Mouse (Mus musculus) intestine, embryonic 15.5 days (tissue): ENCODE data around the gene Mbtd1. TPM values are rescaled to one million over a fixed set of nuclear protein-coding genes. Genes with fewer than 3 reads are reported as not detected.

Experiments
- ATAC-seq: fragments of 200-750 bp; cut with Nextera tagmentation; 2 replicates; pipeline ENCODE4 v1.8.0; 2017; ENCODE audit warnings: moderate TSS enrichment, moderate library complexity
- H3K27ac ChIP-seq: fragments of 300-500 bp; sonication (generic); 2 replicates; pipeline ENCODE4 v1.5.1; 2015; ENCODE audit warnings: mild to moderate bottlenecking, inconsistent platforms
- H3K27me3 ChIP-seq: fragments of 300-500 bp; sonication (generic); replicated peaks from 2 replicates; pipeline ENCODE4 v1.6.1; 2015; ENCODE audit warnings: inconsistent platforms
- H3K36me3 ChIP-seq: fragments of 300-500 bp; sonication (generic); 2 replicates; pipeline ENCODE4 v1.6.1; 2015; ENCODE audit warnings: inconsistent platforms
- H3K4me1 ChIP-seq: fragments of 300-500 bp; sonication (generic); replicated peaks from 2 replicates; pipeline ENCODE4 v1.6.1; 2015; ENCODE audit warnings: inconsistent platforms
- H3K4me2 ChIP-seq: fragments of 300-500 bp; sonication (generic); replicated peaks from 2 replicates; pipeline ENCODE4 v1.6.1; 2015; ENCODE audit warnings: mild to moderate bottlenecking, inconsistent platforms
- H3K4me3 ChIP-seq: fragments of 300-500 bp; sonication (generic); replicated peaks from 2 replicates; pipeline ENCODE4 v1.5.1; 2015; ENCODE audit warnings: inconsistent platforms
- H3K9ac ChIP-seq: fragments of 300-500 bp; sonication (generic); 2 replicates; pipeline ENCODE4 v1.6.1; 2015; ENCODE audit warnings: inconsistent platforms
- H3K9me3 ChIP-seq: fragments of 300-500 bp; sonication (generic); 2 replicates; pipeline ENCODE4 v1.6.1; 2016; ENCODE audit warnings: inconsistent platforms
- WGBS: fragments of 180-500 bp; shearing (Covaris S2); methylation state at CpG from one replicate; pipeline ENCODE4 v1.1.7; 2015; 5-methylcytosine and 5-hydroxymethylcytosine counted together
- polyA plus RNA-seq: library from polyadenylated mRNA; unstranded; fragments of >200 nt; fragmentation: Nextera tagmentation; extraction: Ambion mirVana; gene quantifications from 2 replicates; pipeline ENCODE4 v1.2.1, GENCODE M21; 2015

Mbtd1 gene
- polyA plus RNA-seq, 1 experiment from 2014 or later, result 24.2 TPM

GRCm38 (mm10) chr11:93954738-93955255 is 69.1 kb downstream of the Mbtd1 start:
- no peaks in the 10 kb centered on the region for H3K9me3 ChIP-seq
- H3K27ac ChIP-seq, result peak overlapping the region; percentile 94
- H3K27me3 ChIP-seq, result no peaks in the 10 kb centered on the region
- peaks cover 25% of the 10 kb centered on the region for H3K4me1 ChIP-seq
- H3K9ac ChIP-seq, result peak overlapping the region; percentile 68
- 32% methylated on average over 13 of the region's 13 CpGs for WGBS
- H3K36me3 ChIP-seq, result peaks cover 19% of the 10 kb centered on the region
- peak overlapping the region; percentile 87 for H3K4me2 ChIP-seq
- peak; percentile 0; the same call in 1 of the 2 replicates for ATAC-seq
- peak overlapping the region; percentile 77 for H3K4me3 ChIP-seq

GRCm38 (mm10) chr11:93955256-93956150 is 69.9 kb downstream of the Mbtd1 start:
- H3K9ac ChIP-seq, result peak overlapping the region; percentile 68
- H3K27me3 ChIP-seq, result no peaks in the 10 kb centered on the region
- peak; percentile 98 for ATAC-seq
- H3K36me3 ChIP-seq, result peaks cover 20% of the 10 kb centered on the region
- H3K27ac ChIP-seq, result peak overlapping the region; percentile 94
- no peaks in the 10 kb centered on the region for H3K9me3 ChIP-seq
- under 1% methylated on average over 67 of the region's 67 CpGs for WGBS
- H3K4me1 ChIP-seq, result peaks cover 25% of the 10 kb centered on the region
- H3K4me2 ChIP-seq, result peak overlapping the region; percentile 87
- peak overlapping the region; percentile 77 for H3K4me3 ChIP-seq

DNA sequence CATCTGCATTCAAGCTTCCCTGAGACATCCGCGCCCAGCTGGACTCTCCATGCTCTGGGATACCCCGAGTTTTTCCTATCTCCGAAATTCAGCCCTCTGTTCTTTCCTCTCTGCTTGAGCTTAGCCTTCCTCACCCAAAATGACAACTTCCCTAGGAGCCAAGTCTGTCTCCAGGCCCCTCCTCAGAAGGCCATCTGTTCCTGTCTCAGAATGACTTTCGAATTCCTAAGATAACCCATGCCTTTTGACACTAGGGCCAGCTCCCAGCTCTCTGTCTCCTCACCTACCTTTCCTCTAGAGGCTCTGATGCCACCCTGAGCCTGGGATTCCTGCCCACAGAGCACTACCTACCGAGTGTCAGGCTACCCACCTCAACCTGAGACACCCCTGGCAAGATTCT is 70.5 kb downstream of the Mbtd1 start, which contains the start of gene Nme2:
Gene Nme2 (minus strand): TSS at position 101 of the 400 bp plus-strand sequence.
- H3K4me3 ChIP-seq, result peak within 1 kb of the TSS; percentile 77
- ATAC-seq, result peak; percentile 30
- H3K27ac ChIP-seq, result peak within 1 kb of the TSS; percentile 94
- peaks cover 25% of the 10 kb centered on the region for H3K4me1 ChIP-seq
- peaks cover 21% of the 10 kb centered on the region for H3K36me3 ChIP-seq
- peak within 1 kb of the TSS; percentile 68 for H3K9ac ChIP-seq
- H3K4me2 ChIP-seq, result peak within 1 kb of the TSS; percentile 87
- H3K27me3 ChIP-seq, result no peaks in the 10 kb centered on the region
- H3K9me3 ChIP-seq, result no peaks in the 10 kb centered on the region
- WGBS, result 3% methylated on average over 6 of the region's 6 CpGs

DNA sequence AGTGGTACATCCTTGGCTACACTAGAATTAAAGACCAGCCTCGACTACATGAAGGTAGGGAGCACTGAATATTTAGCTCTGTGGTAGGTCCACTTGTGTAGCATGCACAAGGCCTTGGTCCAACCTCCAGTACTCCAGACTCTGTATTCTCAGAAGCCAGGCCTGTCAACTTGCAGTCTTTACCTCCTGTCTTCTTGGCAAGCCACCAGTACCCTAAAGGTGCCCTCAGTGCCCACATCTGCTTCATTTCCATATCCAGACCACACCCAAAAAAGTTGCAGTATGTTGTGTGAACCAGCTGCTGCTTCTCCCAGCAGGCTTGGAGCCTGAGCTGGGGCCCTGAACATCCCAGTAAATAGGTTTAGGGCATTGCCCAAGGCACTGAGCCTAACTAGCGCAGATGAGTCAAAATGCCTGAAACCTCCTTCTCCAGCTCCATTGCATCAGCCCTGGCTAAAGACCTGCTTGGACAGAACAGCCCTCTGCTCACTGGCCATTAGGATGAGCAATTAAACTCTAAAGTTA is 71.4 kb downstream of the Mbtd1 start:
- no peak for ATAC-seq
- 85% methylated on average over 2 of the region's 2 CpGs for WGBS
- H3K4me3 ChIP-seq, result no peak overlapping the region
- no peak overlapping the region for H3K4me2 ChIP-seq
- H3K9me3 ChIP-seq, result no peaks in the 10 kb centered on the region
- no peak overlapping the region for H3K9ac ChIP-seq
- H3K36me3 ChIP-seq, result peaks cover 21% of the 10 kb centered on the region; the same call in 1 of the 2 replicates
- 0 out of 2 replicates have a peak overlapping the region, but pooled peaks have one; percentile 94 for H3K27ac ChIP-seq
- H3K27me3 ChIP-seq, result no peaks in the 10 kb centered on the region
- H3K4me1 ChIP-seq, result peaks cover 25% of the 10 kb centered on the region

- no peaks in the 10 kb centered on the region for H3K27me3 ChIP-seq
- H3K4me1 ChIP-seq, result peaks cover 22% of the 10 kb centered on the region
- no peak overlapping the region for H3K4me2 ChIP-seq
- H3K9ac ChIP-seq, result no peak overlapping the region
- 74% methylated on average over 4 of the region's 4 CpGs for WGBS
- no peak for ATAC-seq
- no peaks in the 10 kb centered on the region for H3K9me3 ChIP-seq
- H3K36me3 ChIP-seq, result peaks cover 22% of the 10 kb centered on the region; the same call in 1 of the 2 replicates
- no peak overlapping the region for H3K27ac ChIP-seq
- no peak overlapping the region for H3K4me3 ChIP-seq
These were observed 72.1 kb downstream of the Mbtd1 start for GRCm38 (mm10) chr11:93957746-93958145.

DNA sequence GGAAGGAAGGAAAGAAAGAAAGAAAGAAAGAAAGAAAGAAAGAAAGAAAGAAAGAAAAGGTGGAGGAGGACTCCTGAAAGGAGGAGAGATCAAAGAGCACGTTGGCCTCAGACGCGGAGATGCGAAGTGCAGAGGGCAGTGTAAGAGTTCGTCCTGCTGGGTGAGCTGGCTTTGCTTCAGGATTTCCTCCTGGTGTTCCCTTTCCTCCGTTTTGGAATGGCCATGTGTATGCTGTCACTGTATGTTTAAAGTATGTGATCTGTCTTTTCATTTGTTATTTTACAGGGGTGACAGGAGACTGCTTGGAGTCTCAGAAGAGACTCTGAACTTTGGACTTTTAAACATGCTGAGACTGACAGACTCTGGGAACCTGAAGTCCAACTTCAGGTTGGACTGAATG is 75.8 kb downstream of the Mbtd1 start:
- no peak for ATAC-seq
- H3K4me2 ChIP-seq, result no peak overlapping the region
- no peaks in the 10 kb centered on the region for H3K27me3 ChIP-seq
- WGBS, result 85% methylated on average over 6 of the region's 6 CpGs
- H3K4me3 ChIP-seq, result no peak overlapping the region
- no peak overlapping the region for H3K9ac ChIP-seq
- peaks cover 26% of the 10 kb centered on the region; the same call in 1 of the 2 replicates for H3K36me3 ChIP-seq
- peaks cover 4% of the 10 kb centered on the region; the same call in 1 of the 2 replicates for H3K4me1 ChIP-seq
- H3K27ac ChIP-seq, result no peak overlapping the region
- no peaks in the 10 kb centered on the region for H3K9me3 ChIP-seq

DNA sequence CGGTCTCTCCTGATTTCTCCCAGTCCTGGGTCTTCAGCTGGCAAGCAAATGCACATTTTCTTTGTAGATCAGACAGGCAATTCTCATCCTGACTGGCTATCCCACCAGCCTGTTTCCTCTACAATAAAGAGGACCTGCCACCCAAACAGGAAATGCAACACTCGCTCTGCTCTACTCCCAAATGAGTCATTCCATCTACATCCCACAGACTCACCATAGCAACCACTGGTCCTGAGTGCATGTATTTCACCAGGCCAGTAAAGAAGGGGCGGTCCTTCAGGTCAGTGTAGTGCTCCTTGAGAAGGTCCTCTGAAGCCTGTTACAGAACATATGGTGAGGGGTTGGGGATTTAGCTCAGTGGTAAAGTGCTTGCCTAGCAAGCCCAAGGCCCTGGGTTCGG is 77.4 kb downstream of the Mbtd1 start:
- no peaks in the 10 kb centered on the region for H3K9me3 ChIP-seq
- WGBS, result 87% methylated on average over 4 of the region's 4 CpGs
- H3K4me3 ChIP-seq, result no peak overlapping the region
- 0 out of 2 replicates have a peak, but pooled peaks cover 4% of the 10 kb centered on the region for H3K4me1 ChIP-seq
- no peak overlapping the region for H3K27ac ChIP-seq
- no peaks in the 10 kb centered on the region for H3K27me3 ChIP-seq
- H3K9ac ChIP-seq, result no peak overlapping the region
- ATAC-seq, result no peak
- H3K4me2 ChIP-seq, result no peak overlapping the region
- H3K36me3 ChIP-seq, result peaks cover 26% of the 10 kb centered on the region; the same call in 1 of the 2 replicates

GRCm38 (mm10) chr11:93965391-93965790 is 79.7 kb downstream of the Mbtd1 start:
- WGBS, result 79% methylated on average over 6 of the region's 6 CpGs

DNA sequence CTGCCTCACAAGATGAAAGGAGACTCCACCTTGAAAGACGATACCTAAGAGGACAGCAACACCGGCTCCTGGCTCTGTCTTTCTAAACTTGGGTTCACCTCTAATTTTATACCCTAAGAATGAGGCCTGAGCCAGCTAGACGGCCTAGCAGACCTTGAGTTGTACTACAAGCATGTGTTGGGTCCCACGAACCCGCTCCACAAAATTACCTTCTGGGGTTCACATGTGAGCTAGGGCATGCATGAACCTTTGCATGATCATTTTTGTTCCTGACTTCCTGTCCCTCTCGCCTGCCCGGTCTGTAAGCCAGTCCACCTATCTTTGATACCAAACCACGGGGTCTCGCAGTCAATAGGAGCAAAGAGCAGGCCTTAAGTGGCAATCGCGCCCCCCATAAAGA is 81.7 kb downstream of the Mbtd1 start:
- Histone ChIP-seq H3K9ac (peak overlapping the region; percentile 68), H3K9me3 (no peaks in the 10 kb centered on the region), H3K36me3 (0 out of 2 replicates have a peak, but pooled peaks cover 6% of the 10 kb centered on the region), H3K4me1 (0 out of 2 replicates have a peak, but pooled peaks cover 4% of the 10 kb centered on the region), H3K4me2 (peak overlapping the region; percentile 77), H3K27ac (peak overlapping the region; percentile 63), H3K4me3 (peak overlapping the region; percentile 75), H3K27me3 (no peaks in the 10 kb centered on the region)
- 1% methylated on average over 11 of the region's 11 CpGs for WGBS
- peak; percentile 11; the same call in 1 of the 2 replicates for ATAC-seq

More at GRCm38 (mm10) chr11:93965391-93965790, 79.7 kb downstream of the Mbtd1 start:
- H3K36me3 ChIP-seq, result 0 out of 2 replicates have a peak, but pooled peaks cover 15% of the 10 kb centered on the region
- no peaks in the 10 kb centered on the region for H3K9me3 ChIP-seq
- H3K27ac ChIP-seq, result no peak overlapping the region
- no peak for ATAC-seq
- no peaks in the 10 kb centered on the region for H3K27me3 ChIP-seq
- no peak overlapping the region for H3K4me2 ChIP-seq
- H3K9ac ChIP-seq, result 0 out of 2 replicates have a peak overlapping the region, but pooled peaks have one; percentile 3
- H3K4me3 ChIP-seq, result no peak overlapping the region
- 0 out of 2 replicates have a peak, but pooled peaks cover 4% of the 10 kb centered on the region for H3K4me1 ChIP-seq

GRCm38 (mm10) chr11:93968005-93968847 is 82.6 kb downstream of the Mbtd1 start, which contains the start of the genes Gm20390 and Nme1:
TSS of gene Gm20390 (minus strand) at chr11:93968293.
TSS of gene Nme1 (minus strand) at chr11:93968521.
- H3K9me3 ChIP-seq, result no peaks in the 10 kb centered on the region
- ATAC-seq, result peak; percentile 97
- peak within 1 kb of the TSS; percentile 68 for H3K9ac ChIP-seq
- H3K27ac ChIP-seq, result peak within 1 kb of the TSS; percentile 63
- peak within 1 kb of the TSS; percentile 75 for H3K4me3 ChIP-seq
- H3K4me2 ChIP-seq, result peak within 1 kb of the TSS; percentile 77
- no peaks in the 10 kb centered on the region for H3K27me3 ChIP-seq
- H3K4me1 ChIP-seq, result 0 out of 2 replicates have a peak, but pooled peaks cover 4% of the 10 kb centered on the region
- WGBS, result under 1% methylated on average over 40 of the region's 40 CpGs
- 0 out of 2 replicates have a peak, but pooled peaks cover 2% of the 10 kb centered on the region for H3K36me3 ChIP-seq

DNA sequence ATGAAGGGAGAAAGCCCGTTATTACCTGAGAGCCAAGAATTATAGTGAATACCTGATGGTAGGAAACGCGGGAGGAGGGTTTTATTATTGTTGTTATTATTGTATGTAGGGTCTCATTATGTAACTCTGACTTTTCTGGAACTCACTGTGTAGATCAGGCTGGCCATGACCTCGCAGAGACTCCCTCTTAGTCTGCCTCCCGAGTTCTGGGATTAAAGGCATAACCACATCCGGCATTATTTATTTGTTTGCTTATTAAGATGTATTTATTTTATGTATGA is 83.1 kb downstream of the Mbtd1 start:
- peak overlapping the region; percentile 50 for H3K4me2 ChIP-seq
- no peak overlapping the region for H3K9ac ChIP-seq
- no peaks in the 10 kb centered on the region for H3K27me3 ChIP-seq
- H3K9me3 ChIP-seq, result no peaks in the 10 kb centered on the region
- 0 out of 2 replicates have a peak, but pooled peaks cover 2% of the 10 kb centered on the region for H3K36me3 ChIP-seq
- 0 out of 2 replicates have a peak, but pooled peaks cover 4% of the 10 kb centered on the region for H3K4me1 ChIP-seq
- no peak overlapping the region; the same call in 1 of the 2 replicates for H3K27ac ChIP-seq
- peak overlapping the region; percentile 75; the same call in 1 of the 2 replicates for H3K4me3 ChIP-seq
- WGBS, result 44% methylated on average over 6 of the region's 6 CpGs
- no peak for ATAC-seq
